Mouse (Mus musculus) G1E (cell line): ENCODE data around the gene Pcsk4. TPM values are rescaled to one million over a fixed set of nuclear protein-coding genes. Genes with fewer than 3 reads are reported as not detected.
A peak's percentile ranks its signal among the peaks of the same experiment; 100 is the strongest.

Experiments used
- ATAC-seq: 2 replicates; pipeline ENCODE4 v1.8.0; 2016; ENCODE audit warnings: mild to moderate bottlenecking; ENCODE audit not compliant: insufficient number of reproducible peaks, poor library complexity, low FRiP score, severe bottlenecking; ENCODE audit errors: extremely low read depth
- DNase-seq: peaks from one replicate; pipeline ENCODE4 v3.0.0; 2012; ENCODE audit warnings: low spot score
- H3K27me3 ChIP-seq: 2 replicates; pipeline ENCODE4 v1.6.1; 2012; ENCODE audit warnings: mild to moderate bottlenecking, low read length, inconsistent platforms; ENCODE audit not compliant: insufficient read depth
- H3K36me3 ChIP-seq: replicated peaks from 2 replicates; pipeline ENCODE3; 2012; ENCODE audit warnings: mild to moderate bottlenecking, inconsistent platforms
- H3K4me1 ChIP-seq: 2 replicates; pipeline ENCODE4 v1.6.1; 2012; ENCODE audit warnings: low read depth, low read length, inconsistent platforms, mixed read lengths; ENCODE audit not compliant: insufficient read depth
- H3K4me3 ChIP-seq: 2 replicates; pipeline ENCODE4 v1.5.1; 2012; ENCODE audit warnings: low read depth, mild to moderate bottlenecking, inconsistent platforms, low read length, moderate library complexity, mixed read lengths
- H3K9me3 ChIP-seq: replicated peaks from 2 replicates; pipeline ENCODE4 v1.6.1; 2012; ENCODE audit warnings: inconsistent platforms
- CTCF ChIP-seq: IDR thresholded peaks from 2 replicates; pipeline ENCODE4 v1.5.1; 2012; ENCODE audit warnings: low read depth, low read length, inconsistent platforms, mixed read lengths
- GATA1 ChIP-seq: IDR thresholded peaks from 2 replicates; pipeline ENCODE4 v1.6.1; 2012; ENCODE audit warnings: borderline replicate concordance, low read length, inconsistent platforms, mixed read lengths
- GATA2 ChIP-seq: IDR thresholded peaks from 2 replicates; pipeline ENCODE4 v1.6.1; 2012; ENCODE audit warnings: low read depth, low read length, inconsistent platforms, borderline replicate concordance
- POLR2AphosphoS5 ChIP-seq: IDR thresholded peaks from 2 replicates; pipeline ENCODE4 v1.6.1; 2012; ENCODE audit warnings: low read depth, low read length, inconsistent platforms; ENCODE audit not compliant: insufficient replicate concordance
- TAL1 ChIP-seq: conservative IDR thresholded peaks from 2 replicates; pipeline ENCODE4 v1.6.1; 2012; ENCODE audit warnings: low read depth, low read length, inconsistent platforms, mixed read lengths
- polyA plus RNA-seq: library from polyadenylated mRNA; stranded (reverse); fragments of >175 nt; gene quantifications from 2 replicates; pipeline ENCODE4 v1.2.3, GENCODE M21; 2012
- total RNA-seq, 2 experiments: library from RNA; stranded (forward) in 1 of 2; stranded (reverse) in 1 of 2; fragments of 200-1000 nt in 1 of 2; fragments of >200 nt in 1 of 2; fragmentation: Nextera tagmentation in 1 of 2; gene quantifications; 2 replicates each; pipeline ENCODE4 v1.2.3; 2014 to 2017

Pcsk4 gene
- total and polyA plus RNA-seq, 3 experiments, result 0.87 to 12.4 (median 6.7) TPM

DNA sequence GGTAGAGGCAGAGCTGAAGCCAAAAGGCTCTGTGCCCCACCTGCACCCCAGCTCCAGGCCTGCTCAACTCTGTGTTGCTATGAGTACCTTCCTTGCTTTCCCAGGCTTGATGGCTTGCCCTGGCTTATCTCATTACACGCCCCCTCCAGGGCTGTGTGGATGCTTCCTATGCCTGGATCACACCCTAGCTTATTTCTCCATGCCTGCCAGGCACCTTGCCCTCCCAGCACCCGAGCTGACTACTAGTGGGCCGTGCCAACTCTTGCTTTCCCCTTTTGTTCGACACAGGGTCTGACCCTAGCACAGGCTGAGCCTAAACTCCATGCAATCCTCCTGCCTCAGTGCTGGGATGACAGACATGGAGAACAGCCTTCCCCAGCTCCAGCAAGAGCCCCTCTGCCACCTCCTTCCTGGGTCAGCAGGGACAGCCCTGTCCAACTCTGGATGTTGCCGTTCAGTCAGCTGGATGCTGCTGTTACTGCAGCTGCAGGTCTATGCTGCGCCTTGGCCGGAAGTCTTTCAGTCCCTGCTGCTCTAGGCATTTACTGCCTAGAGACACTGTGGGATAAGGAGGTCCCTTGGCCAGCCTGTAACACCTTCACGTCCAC, 31.7 kb downstream of the Pcsk4 start:
- Histone ChIP-seq H3K4me3 (no peak overlapping the region), H3K4me1 (peaks cover 52% of the 10 kb centered on the region), H3K27me3 (peaks cover 62% of the 10 kb centered on the region), H3K9me3 (no peaks in the 10 kb centered on the region), H3K36me3 (peaks cover 30% of the 10 kb centered on the region)
- ATAC-seq (no peak), DNase-seq (no peak)
- TF ChIP-seq CTCF (no peak), TAL1 (no peak), POLR2AphosphoS5 (no peak), GATA1 (no peak), GATA2 (no peak)

GRCm38 (mm10) chr10:80296824-80297223, 32.5 kb downstream of the Pcsk4 start:
- H3K9me3 ChIP-seq, result no peaks in the 10 kb centered on the region
- no peak for TF ChIP-seq CTCF
- TF ChIP-seq TAL1, result no peak
- TF ChIP-seq GATA1, result no peak
- TF ChIP-seq GATA2, result no peak
- TF ChIP-seq POLR2AphosphoS5, result no peak
- DNase-seq (no peak), ATAC-seq (no peak)
- peaks cover 31% of the 10 kb centered on the region for H3K36me3 ChIP-seq
- H3K4me1 ChIP-seq, result peaks cover 49% of the 10 kb centered on the region
- peaks cover 54% of the 10 kb centered on the region for H3K27me3 ChIP-seq
- no peak overlapping the region for H3K4me3 ChIP-seq

DNA sequence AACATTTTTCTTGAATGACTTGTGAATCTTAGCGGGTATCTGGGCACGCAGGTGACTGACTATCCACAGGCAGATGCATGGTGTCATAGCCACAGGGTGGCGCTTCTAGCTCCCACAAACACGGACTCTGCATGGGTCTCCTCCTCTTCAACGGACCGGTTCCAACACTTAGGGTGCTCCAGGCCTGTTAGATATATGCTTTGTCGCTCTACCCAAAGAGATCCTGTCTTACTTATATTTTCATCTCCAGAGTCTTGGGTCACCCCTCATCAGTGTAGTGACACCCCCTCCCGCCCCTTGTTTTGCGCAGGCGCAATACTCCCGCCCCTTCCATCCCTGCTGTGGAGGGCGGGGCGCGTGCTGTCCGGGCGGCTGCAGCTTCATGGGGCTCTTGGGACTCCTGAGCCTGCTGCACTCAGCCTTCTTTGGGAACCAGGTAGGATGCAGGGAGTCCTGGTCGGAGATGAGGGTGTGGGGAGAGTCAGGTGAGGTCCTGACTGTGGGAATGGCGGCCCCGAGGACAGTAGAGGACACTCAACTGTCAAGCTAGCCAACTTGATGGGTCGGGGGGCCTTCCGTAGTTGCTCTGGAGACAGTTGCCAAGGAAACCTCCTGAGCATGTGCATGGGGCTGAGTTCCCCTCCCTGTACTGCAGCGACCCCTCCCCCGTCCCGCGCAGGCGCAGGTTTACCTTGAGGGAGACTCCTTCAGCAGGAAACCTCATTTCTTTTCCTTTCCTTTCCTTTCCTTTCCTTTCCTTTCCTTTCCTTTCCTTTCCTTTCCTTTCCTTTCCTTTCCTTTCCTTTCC, 33.5 kb downstream of the Pcsk4 start, which contains the start of gene Apc2:
Gene Apc2, plus strand, starts transcription at position 360 of the 808 bp plus-strand sequence.
- no peaks in the 10 kb centered on the region for H3K9me3 ChIP-seq
- TF ChIP-seq GATA1, result no peak
- 0 out of 2 replicates have a peak, but pooled peaks have one; percentile 33 for TF ChIP-seq POLR2AphosphoS5
- peak; percentile 42 for TF ChIP-seq CTCF
- H3K4me3 ChIP-seq, result peak within 1 kb of the TSS; percentile 83; the same call in 1 of the 2 replicates
- H3K36me3 ChIP-seq, result peaks cover 31% of the 10 kb centered on the region
- H3K27me3 ChIP-seq, result peaks cover 44% of the 10 kb centered on the region
- ATAC-seq (0 out of 2 replicates have a peak, but pooled peaks have one; percentile 30), DNase-seq (peak; percentile 64)
- peaks cover 52% of the 10 kb centered on the region for H3K4me1 ChIP-seq

DNA sequence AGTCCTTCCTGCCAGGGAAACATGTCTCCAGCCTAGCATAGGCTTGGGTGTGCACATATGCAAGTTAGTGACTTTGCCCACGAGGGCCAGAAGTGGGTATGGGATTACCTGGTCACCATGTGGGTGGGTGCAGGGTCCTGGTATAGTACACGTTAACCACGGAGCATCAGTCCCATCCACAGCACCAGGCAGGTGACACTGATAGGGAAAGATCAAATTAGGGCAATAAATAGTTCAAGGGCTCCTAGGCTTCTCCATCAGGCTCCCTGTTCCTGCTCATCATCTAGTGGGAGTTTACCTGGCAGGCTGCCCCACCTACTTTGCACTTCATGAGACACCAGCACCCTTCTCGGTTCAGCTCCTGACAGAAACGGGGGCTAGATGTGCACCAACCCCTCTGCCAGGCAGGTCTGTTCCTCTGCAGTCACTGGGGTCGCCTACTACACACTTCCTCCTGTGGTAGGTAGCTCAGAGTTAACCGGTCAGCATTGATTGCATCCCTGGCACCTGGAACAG, 34.5 kb downstream of the Pcsk4 start:
- H3K36me3 ChIP-seq, result peaks cover 31% of the 10 kb centered on the region
- H3K4me1 ChIP-seq, result peaks cover 52% of the 10 kb centered on the region
- H3K27me3 ChIP-seq, result peaks cover 34% of the 10 kb centered on the region
- DNase-seq (no peak), ATAC-seq (no peak)
- peak overlapping the region; percentile 83; the same call in 1 of the 2 replicates for H3K4me3 ChIP-seq
- no peak for TF ChIP-seq TAL1
- TF ChIP-seq POLR2AphosphoS5, result 0 out of 2 replicates have a peak, but pooled peaks have one; percentile 22
- no peak for TF ChIP-seq CTCF
- no peak for TF ChIP-seq GATA1
- no peaks in the 10 kb centered on the region for H3K9me3 ChIP-seq

GRCm38 (mm10) chr10:80294311-80294710, 35.0 kb downstream of the Pcsk4 start:
- no peak for ATAC-seq
- H3K4me1 ChIP-seq, result peaks cover 52% of the 10 kb centered on the region
- H3K36me3 ChIP-seq, result peaks cover 33% of the 10 kb centered on the region
- DNase-seq, result no peak
- peaks cover 28% of the 10 kb centered on the region for H3K27me3 ChIP-seq
- TF ChIP-seq TAL1, result no peak
- TF ChIP-seq GATA2, result no peak
- TF ChIP-seq CTCF, result no peak
- no peak for TF ChIP-seq GATA1
- no peak for TF ChIP-seq POLR2AphosphoS5
- peak overlapping the region; percentile 83 for H3K4me3 ChIP-seq
- H3K9me3 ChIP-seq, result no peaks in the 10 kb centered on the region

DNA sequence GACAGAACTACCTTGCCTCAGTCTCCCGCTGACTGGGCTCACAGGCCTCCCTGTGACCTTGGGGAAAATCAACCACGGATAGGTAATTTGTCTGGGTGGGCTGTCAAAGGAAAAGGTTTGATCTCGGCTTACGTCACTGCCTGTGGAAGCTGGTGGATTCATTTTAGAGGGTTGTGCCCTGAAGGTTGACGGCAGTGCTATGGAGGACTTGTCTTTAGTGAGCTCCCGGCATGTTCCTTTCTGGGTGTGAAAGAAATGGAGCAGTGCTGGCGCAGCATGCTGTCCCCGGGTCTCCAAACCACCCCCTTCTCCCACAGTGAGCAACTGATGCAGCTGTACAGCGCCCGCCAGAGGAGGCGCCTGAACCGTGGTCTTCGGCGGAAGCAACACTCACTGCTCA, 36.0 kb downstream of the Pcsk4 start:
- peaks cover 56% of the 10 kb centered on the region for H3K4me1 ChIP-seq
- H3K36me3 ChIP-seq, result peaks cover 43% of the 10 kb centered on the region
- TF ChIP-seq GATA2 (no peak), GATA1 (no peak), POLR2AphosphoS5 (no peak), CTCF (no peak), TAL1 (no peak)
- ATAC-seq (no peak), DNase-seq (no peak)
- H3K27me3 ChIP-seq, result peaks cover 19% of the 10 kb centered on the region
- peak overlapping the region; percentile 83 for H3K4me3 ChIP-seq
- no peaks in the 10 kb centered on the region for H3K9me3 ChIP-seq
